Mouse (Mus musculus): ENCODE data around the gene Crhbp.

DNA sequence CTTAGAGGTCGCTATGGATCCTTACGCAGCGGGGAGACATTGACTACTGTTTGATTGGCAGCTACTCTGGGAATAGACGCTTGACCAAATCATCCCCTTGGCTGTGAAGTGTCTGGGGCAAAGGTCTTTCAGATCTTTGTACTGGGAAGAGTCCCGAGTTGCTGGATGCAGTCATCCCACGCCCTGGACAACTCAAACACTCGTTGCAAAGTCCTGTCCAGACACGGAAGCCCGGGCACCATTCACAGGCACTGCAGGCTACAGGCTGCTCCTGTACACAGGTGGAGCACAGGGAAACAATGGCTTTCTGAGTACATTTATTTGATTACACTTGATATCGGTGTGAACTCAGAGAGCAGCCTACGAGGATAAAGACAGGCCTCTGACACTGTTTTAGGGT is 46.6 kb upstream of the Crhbp start:
- no peak for TF ChIP-seq CTCF (IDR thresholded peaks at IDR 0.05; ENCODE audit: control insufficient read depth, insufficient read depth, insufficient read length)
- TF ChIP-seq CEBPB (IDR thresholded peaks at IDR 0.05; ENCODE audit: low read depth), result no peak
- TF ChIP-seq MYOD1 (IDR thresholded peaks at IDR 0.05; ENCODE audit: control insufficient read depth, insufficient read length, low read depth), result no peak
- no peak for TF ChIP-seq MYOG (IDR thresholded peaks at IDR 0.05; ENCODE audit: control insufficient read depth, extremely low read depth, insufficient read length)
- no peak for TF ChIP-seq MAX (IDR thresholded peaks at IDR 0.05)
- no peak for TF ChIP-seq USF1 (IDR thresholded peaks at IDR 0.05; ENCODE audit: low read depth)
